Mouse (Mus musculus) left cerebral cortex, postnatal 36 days (tissue): Measurements from ENCODE around the gene Krba1. TPM values are rescaled to one million over a fixed set of nuclear protein-coding genes. Genes with fewer than 3 reads are reported as not detected.

Experiments
- DNase-seq, 2 experiments: peaks; one replicate each; pipeline ENCODE4 v3.0.0; 2021 to 2022; ENCODE audit warnings: low spot score in 2 of 2, mixed read lengths in 1 of 2
- intact Hi-C: fragments of 180-260 bp; cut with DNase I; formaldehyde crosslinking; loops from one replicate; pipeline ENCODE4 v1.15.1; 2025
- total RNA-seq, 2 experiments: library from RNA; stranded (reverse); gene quantifications; 2 replicates each; pipeline ENCODE4 v1.2.3; 2021

Krba1 gene
- 10 to 100 TPM; 39.0 to 47.2 TPM for total RNA-seq

GRCm38 (mm10) chr6:48395105-48396007 lies at the start of gene Krba1:
Krba1 (plus strand) TSS chr6:48395586.
- intact Hi-C loops, result loop anchor here (2.0 to 5.0 kb wide), 2 partner anchors 49 to 218 kb away; partner anchors contain the start of gene Zfp467
- DNase-seq, result peak; percentile 87 to 88

- intact Hi-C loops, result no loop called here
- no peak for DNase-seq
Measured at GRCm38 (mm10) chr6:48358897-48359296, 36.5 kb upstream of the Krba1 start.

DNA sequence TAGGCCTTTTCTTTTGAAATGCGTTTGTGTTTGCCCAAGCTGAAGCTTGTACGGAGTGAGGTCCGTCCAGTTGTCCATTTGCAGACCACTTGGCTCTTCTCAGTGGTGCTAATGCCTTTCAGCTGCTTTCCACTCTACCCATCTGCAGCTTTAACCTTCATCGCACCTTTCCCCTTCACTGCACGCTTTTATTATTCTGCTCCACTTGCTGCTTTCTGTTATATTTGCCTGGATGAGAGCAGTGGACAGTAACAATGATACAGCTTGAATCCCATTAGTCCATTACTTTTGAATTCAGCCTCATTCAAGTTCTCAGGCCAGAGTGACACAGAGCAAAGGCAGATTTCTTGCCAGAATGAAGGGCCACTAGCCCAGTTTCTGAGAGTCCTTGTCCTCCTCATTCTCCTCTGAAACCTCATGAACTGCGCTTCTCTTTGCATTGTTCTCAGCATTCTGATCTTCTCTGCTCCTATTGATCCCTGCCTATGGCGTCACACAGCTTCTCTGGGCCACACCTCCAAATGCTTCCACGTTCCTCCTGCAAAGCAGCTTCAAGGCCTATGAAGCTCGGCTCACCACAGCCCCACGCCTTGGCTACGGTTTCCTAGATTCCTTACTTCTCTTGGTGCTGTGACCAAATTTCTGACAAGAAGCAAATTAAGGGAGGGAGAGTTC lies 28.9 kb upstream of the Krba1 start:
- intact Hi-C loops, result no loop called here
- DNase-seq, result no peak

DNA sequence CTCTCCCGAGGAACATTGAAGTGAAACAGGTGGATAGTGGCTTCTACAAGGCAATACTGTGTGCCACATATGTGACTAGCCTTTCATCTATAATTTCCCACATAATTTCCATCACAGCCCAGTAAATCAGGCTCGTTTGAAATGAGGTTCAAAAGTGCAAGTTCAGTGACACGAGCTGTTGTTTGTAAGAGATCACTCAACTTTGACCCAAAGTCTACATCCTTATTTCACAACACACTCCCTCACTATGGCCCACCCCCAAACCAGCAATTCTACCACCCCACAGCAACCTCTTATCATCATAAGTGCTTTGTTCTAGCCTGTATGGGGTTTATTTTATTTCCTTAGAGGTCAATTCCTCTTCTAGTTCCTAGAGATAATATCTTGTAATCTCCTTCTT lies 7.2 kb upstream of the Krba1 start:
- no peak for DNase-seq
- intact Hi-C loops, result no loop called here

DNA sequence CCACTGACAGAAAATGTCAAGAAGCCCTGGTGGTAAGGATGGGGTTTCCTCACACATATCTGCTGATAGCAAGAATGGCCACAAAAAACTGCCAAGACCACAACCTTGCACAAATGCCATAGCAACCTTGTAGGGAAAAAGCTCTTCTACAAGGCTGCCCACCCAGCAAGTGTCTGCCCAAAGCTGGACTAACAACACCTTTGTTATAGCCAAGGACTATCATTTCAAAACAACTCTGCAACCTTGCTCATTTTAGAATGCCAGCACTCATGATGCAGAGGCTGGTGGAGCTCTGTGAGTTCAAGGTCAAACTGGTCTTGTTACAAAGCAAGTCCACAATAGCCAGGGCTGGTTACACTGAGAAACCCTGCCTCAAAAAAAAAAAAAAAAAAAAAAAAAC lies 1.6 kb upstream of the Krba1 start:
- DNase-seq, result no peak
- intact Hi-C loops, result no loop called here

DNA sequence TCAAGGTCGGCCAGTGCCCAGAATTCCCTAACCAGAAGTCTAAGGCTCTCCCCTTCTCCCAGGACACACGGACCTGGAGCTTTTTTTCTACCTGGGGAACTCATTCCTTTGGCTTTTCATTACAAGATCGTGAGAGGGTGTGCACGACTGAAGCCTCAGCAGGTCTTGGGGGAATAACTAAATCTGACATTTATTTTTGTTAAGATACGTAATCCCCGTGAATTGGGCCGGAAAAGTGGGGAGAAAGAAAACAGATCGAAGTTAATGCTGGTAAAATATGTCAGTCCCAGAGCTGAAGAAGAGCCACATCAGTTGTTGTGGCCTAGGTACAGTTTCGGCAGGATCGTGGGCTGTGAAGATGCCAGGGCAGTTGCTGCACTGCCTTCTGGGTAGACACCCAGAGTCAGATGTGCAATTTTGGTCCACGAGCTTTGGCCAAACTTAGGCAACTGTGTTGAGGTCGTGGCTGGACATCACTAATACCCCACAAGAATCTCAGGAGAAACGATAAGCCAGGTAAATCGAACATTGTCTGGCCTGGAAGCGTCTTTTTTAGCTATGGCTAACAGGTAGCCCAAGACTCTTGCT lies 716 bp downstream of the Krba1 start:
- intact Hi-C loops, result loop anchor here (2.0 to 5.0 kb wide), 2 partner anchors 49 to 219 kb away; partner anchors contain the start of gene Zfp467
- no peak for DNase-seq

- no peak for DNase-seq
- intact Hi-C loops, result loop anchor here (2.0 to 5.0 kb wide), 2 partner anchors 48 to 219 kb away; partner anchors contain the start of gene Zfp467
Measured at GRCm38 (mm10) chr6:48396686-48397085, 1.3 kb downstream of the Krba1 start.

DNA sequence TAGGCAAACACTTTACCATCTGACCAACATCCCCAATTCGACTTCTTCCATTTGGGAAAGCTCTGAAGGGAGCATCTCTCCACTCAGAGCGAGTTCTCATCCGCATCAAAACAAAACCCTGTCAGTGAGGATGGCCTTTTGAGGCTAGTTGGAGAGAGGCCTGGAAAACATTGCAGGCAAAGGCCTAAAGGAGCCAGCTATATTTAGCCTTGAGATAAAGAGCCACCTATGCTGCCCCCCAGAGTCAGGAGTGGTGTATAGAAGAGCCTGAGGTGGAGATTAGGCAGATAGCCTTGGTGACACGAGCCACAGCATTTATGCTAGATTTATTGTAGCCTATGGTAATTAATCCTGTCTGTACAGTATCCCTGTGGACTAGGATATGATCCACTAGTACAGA lies 1.9 kb downstream of the Krba1 start:
- intact Hi-C loops, result loop anchor here (2.0 to 5.0 kb wide), 2 partner anchors 47 to 220 kb away; partner anchors contain the start of gene Zfp467
- no peak for DNase-seq

DNA sequence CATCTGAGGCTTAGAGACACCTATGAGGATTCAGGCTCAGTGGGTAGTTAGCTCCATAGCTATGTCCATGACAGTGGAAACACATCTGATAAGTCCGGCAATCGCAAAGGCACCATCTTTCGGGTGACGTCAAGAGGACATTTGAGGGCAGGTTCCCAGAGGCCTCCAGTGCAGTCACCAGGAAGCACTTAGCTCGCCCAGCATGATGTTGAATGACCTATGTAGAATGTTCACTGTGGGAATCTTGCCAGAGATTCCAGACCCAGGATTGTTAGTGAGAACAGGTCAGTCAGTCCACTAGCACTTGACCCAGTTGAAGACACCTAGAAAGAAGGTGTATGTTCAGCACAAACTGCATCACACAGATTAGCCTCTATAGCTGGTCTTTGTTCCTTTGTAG lies 4.5 kb downstream of the Krba1 start:
- no peak for DNase-seq
- intact Hi-C loops, result loop anchor here (5.0 kb wide), 1 partner anchor 223 kb away; no protein-coding TSS in a partner anchor

DNA sequence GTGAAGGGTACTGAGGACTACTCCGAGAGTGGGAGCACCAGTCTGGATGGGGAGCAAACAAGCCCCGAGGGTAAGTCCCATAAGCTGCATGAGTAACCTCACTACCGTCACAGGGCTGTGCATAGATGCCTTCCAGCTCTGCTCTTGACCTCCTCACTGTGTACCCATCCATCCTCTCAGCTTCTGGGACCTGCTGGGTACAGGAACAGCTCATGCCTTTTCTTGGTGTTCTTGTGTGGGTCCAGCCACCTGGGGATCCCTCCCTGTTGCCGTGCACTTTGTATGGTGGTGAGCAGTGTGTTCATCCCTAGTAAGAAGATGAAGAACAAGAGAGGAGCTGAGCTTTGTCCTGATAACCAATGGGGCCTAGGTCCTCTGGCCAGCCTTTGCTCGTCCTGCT lies 8.7 kb downstream of the Krba1 start:
- intact Hi-C loops, result no loop called here
- no peak for DNase-seq

- DNase-seq, result peak in 1 of 2 experiments; percentile 2
Measured at GRCm38 (mm10) chr6:48409726-48410343, 14.4 kb downstream of the Krba1 start.

GRCm38 (mm10) chr6:48410551-48410950 lies 15.2 kb downstream of the Krba1 start:
- intact Hi-C loops, result no loop called here
- peak in 1 of 2 experiments; percentile 3 for DNase-seq

More at GRCm38 (mm10) chr6:48409726-48410343, 14.4 kb downstream of the Krba1 start:
- intact Hi-C loops, result no loop called here

DNA sequence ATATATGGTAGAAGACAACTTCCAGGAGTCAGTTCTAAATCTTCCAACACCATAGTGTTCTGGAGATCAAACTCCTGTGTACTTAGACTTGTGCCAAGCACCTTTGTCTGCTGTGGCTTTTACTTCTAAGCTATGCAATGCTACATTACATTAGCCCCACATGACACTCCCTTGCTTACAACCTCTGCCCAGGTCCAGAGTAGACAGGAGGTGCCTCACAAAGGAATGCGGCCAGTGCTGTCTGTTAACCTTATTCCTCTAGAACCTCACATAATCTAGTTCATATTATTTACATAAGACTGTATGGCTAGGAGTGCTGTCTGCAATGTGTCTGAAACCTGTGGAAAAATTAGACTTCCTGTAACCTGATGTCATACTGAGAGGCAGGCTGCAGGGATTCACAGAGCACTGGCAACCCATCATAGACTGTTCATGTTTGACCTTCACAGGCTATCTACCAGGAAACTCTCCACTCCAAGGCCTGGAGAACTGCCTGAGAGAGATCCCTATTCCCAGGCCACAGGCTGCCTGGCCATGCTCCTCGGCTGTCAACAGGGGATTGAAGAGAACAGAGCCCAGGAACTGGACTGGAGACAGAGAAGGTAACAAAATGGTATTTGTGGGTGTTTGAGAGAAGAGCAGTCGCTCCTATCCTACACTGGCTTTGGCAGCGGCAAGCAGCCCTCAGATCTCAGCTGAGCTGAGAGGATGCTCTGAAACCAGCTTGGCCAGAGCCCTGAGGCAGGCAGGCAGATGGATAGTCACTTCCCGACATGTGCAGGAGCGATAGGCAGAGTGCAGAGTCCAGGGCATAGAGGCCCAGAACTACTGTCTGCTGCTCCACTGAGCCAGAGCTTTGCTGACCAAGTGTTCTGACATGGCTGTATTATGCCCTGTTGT lies 16.1 kb downstream of the Krba1 start:
- peak in 1 of 2 experiments; percentile 3 for DNase-seq
- intact Hi-C loops, result no loop called here

DNA sequence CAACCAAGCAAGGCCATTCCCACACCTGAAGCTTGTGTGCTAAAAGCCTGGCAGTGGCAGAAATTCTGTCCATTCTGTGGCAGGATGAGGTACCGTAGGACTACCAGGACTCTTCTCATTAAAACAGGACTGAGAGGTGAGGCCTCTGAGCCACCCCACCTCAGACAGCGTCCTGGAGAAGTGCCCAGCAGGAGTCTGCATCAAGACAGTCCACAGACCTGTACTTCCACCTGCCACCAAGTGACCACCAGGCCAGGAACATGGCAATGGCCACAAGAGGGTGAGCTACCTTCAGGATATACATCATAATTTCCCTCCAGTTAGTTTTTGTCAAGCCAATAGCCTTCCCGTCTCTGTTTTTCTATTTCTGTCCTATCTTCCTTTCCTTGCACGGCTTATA lies 16.8 kb downstream of the Krba1 start:
- DNase-seq, result peak in 1 of 2 experiments; percentile 2
- intact Hi-C loops, result no loop called here

- no peak for DNase-seq
- intact Hi-C loops, result no loop called here
Measured at GRCm38 (mm10) chr6:48412662-48413061, 17.3 kb downstream of the Krba1 start.

- intact Hi-C loops, result no loop called here
- peak in 1 of 2 experiments; percentile 4 for DNase-seq
Measured at GRCm38 (mm10) chr6:48413081-48413480, 17.7 kb downstream of the Krba1 start.

- intact Hi-C loops, result no loop called here
- no peak for DNase-seq
Measured at GRCm38 (mm10) chr6:48414886-48415285, 19.5 kb downstream of the Krba1 start.

GRCm38 (mm10) chr6:48415636-48416035 lies 20.2 kb downstream of the Krba1 start:
- intact Hi-C loops, result no loop called here
- DNase-seq, result no peak

DNA sequence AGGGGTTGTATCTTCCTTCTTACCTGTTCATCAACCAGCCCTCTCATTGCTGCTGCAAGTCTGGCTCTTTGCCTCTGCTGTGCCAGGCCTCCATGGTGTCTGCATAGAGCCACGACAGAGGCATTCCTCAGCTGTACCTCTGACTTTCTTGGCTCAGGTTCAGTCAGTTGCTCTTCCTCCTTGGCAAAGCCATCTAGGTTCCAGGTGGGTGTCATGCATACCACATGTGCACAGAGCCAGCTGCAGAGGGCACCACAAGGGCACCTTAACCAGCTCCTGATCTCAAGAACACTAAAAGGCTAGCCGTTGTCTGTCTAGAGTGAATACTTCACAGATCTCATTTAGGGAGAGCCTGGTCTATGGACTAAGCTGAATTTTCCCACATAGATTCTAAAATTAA lies 21.1 kb downstream of the Krba1 start:
- DNase-seq, result no peak
- intact Hi-C loops, result no loop called here
